Mouse (Mus musculus): ENCODE results near the gene Olfr1198.

Olfr1198 gene

GRCm38 (mm10) chr2:88751270-88751669, at the start of gene Olfr1198:
TSS of gene Olfr1198 (minus strand) at chr2:88751370.
- DNase-seq (ENCODE audit: extremely low read depth, low read depth, low spot score): no peak

GRCm38 (mm10) chr2:88792736-88793135, 41.6 kb upstream of the Olfr1198 start, which contains the start of gene Olfr1201:
TSS of gene Olfr1201 (plus strand) at chr2:88793036.
- no peak for DNase-seq (ENCODE audit: extremely low read depth, low read depth, low spot score)

- DNase-seq (ENCODE audit: extremely low read depth, low read depth, low spot score): no peak
Measured at GRCm38 (mm10) chr2:88770388-88770787, 19.2 kb upstream of the Olfr1198 start, which contains the start of gene Olfr1200. TSS of gene Olfr1200 (minus strand) at chr2:88770488.

GRCm38 (mm10) chr2:88760369-88760768, 9.2 kb upstream of the Olfr1198 start, which contains the start of gene Olfr1199:
TSS of gene Olfr1199 (minus strand) at chr2:88760469.
- DNase-seq (ENCODE audit: extremely low read depth, low read depth, low spot score): no peak

GRCm38 (mm10) chr2:88743379-88743778, 7.8 kb downstream of the Olfr1198 start:
- DNase-seq (ENCODE audit: extremely low read depth, low read depth, low spot score): no peak

GRCm38 (mm10) chr2:88732266-88732665, 18.9 kb downstream of the Olfr1198 start, which contains the start of gene Olfr1197:
TSS of gene Olfr1197 (minus strand) at chr2:88732366.
- DNase-seq (ENCODE audit: extremely low read depth, low read depth, low spot score): no peak

- no peak for DNase-seq (ENCODE audit: extremely low read depth, low read depth, low spot score)
Measured at GRCm38 (mm10) chr2:88704497-88704896, 46.7 kb downstream of the Olfr1198 start, which contains the start of gene Olfr1196. TSS of gene Olfr1196 (minus strand) at chr2:88704597.

Measured in fat pad, adult 2 months (tissue).